Mouse (Mus musculus) spleen, postnatal 4 days (tissue): ENCODE data around the gene Mis12.

Experiments
- DNase-seq, 2 experiments: peaks; one replicate each; pipeline ENCODE4 v3.0.0; 2022; ENCODE audit warnings: low spot score in 2 of 2

The Mis12 gene

GRCm38 (mm10) chr11:71019201-71020068, at the start of gene Mis12, which contains the start of gene Derl2:
Gene Mis12 (plus strand): TSS chr11:71019611.
Gene Derl2 (minus strand): TSS chr11:71019841.
- DNase-seq: peak; percentile 97

GRCm38 (mm10) chr11:70969821-70970559, 49.4 kb upstream of the Mis12 start, which contains the start of the genes Nup88 and Rpain:
Gene Nup88 (minus strand): TSS chr11:70969973.
Gene Rpain (plus strand): TSS chr11:70970213.
- DNase-seq: peak; percentile 91 to 94

GRCm38 (mm10) chr11:70970560-70971540, 48.6 kb upstream of the Mis12 start:
- no peak for DNase-seq

GRCm38 (mm10) chr11:70972586-70972985, 46.8 kb upstream of the Mis12 start:
- no peak for DNase-seq

- peak; percentile 31 to 63 for DNase-seq
Measured at GRCm38 (mm10) chr11:70973947-70974346, 45.5 kb upstream of the Mis12 start.

- no peak for DNase-seq
Measured at GRCm38 (mm10) chr11:70975193-70975592, 44.2 kb upstream of the Mis12 start.

GRCm38 (mm10) chr11:70977293-70977692, 42.1 kb upstream of the Mis12 start:
- no peak for DNase-seq

GRCm38 (mm10) chr11:70980232-70980631, 39.2 kb upstream of the Mis12 start:
- DNase-seq: no peak

- no peak for DNase-seq
Measured at GRCm38 (mm10) chr11:70980751-70981510, 38.5 kb upstream of the Mis12 start.

- no peak for DNase-seq
Measured at GRCm38 (mm10) chr11:70982030-70982429, 37.4 kb upstream of the Mis12 start.

GRCm38 (mm10) chr11:70982557-70983228, 36.7 kb upstream of the Mis12 start, which contains the start of gene C1qbp:
Gene C1qbp (minus strand): TSS chr11:70983026.
- peak; percentile 95 to 99 for DNase-seq

GRCm38 (mm10) chr11:71001167-71001566, 18.2 kb upstream of the Mis12 start:
- DNase-seq: no peak

GRCm38 (mm10) chr11:71003611-71004315, 15.6 kb upstream of the Mis12 start:
- peak in 1 of 2 experiments; percentile 52 for DNase-seq

GRCm38 (mm10) chr11:71004316-71004773, 15.1 kb upstream of the Mis12 start, which contains the start of gene Dhx33:
Gene Dhx33 (minus strand): TSS chr11:71004437.
- peak; percentile 95 for DNase-seq

GRCm38 (mm10) chr11:71005046-71005445, 14.4 kb upstream of the Mis12 start:
- no peak for DNase-seq

GRCm38 (mm10) chr11:71007026-71007425, 12.4 kb upstream of the Mis12 start:
- DNase-seq: no peak

- no peak for DNase-seq
Measured at GRCm38 (mm10) chr11:71007831-71008230, 11.6 kb upstream of the Mis12 start.

GRCm38 (mm10) chr11:71008321-71008720, 11.1 kb upstream of the Mis12 start:
- no peak for DNase-seq

- DNase-seq: no peak
Measured at GRCm38 (mm10) chr11:71012743-71013142, 6.7 kb upstream of the Mis12 start.
